Mouse (Mus musculus) limb, embryonic 13.5 days (tissue): ENCODE results near the gene Rsrc1. TPM values are rescaled to one million over a fixed set of nuclear protein-coding genes. Genes with fewer than 3 reads are reported as not detected.
A peak's percentile ranks its signal among the peaks of the same experiment; 100 is the strongest.

ENCODE experiments used
- ATAC-seq: fragments of 200-750 bp; cut with Nextera tagmentation; 2 replicates; pipeline ENCODE4 v1.8.0; 2017; ENCODE audit warnings: low read depth, moderate number of reproducible peaks, moderate TSS enrichment; ENCODE audit not compliant: low FRiP score
- H3K27ac ChIP-seq: fragments of 300-500 bp; sonication (generic); 2 replicates; pipeline ENCODE4 v1.5.1; 2015; ENCODE audit warnings: inconsistent platforms, mild to moderate bottlenecking, moderate library complexity
- H3K27me3 ChIP-seq: fragments of 300-500 bp; sonication (generic); 2 replicates; pipeline ENCODE4 v1.6.1; 2015; ENCODE audit warnings: mild to moderate bottlenecking, inconsistent platforms
- H3K36me3 ChIP-seq: fragments of 300-500 bp; sonication (generic); 2 replicates; pipeline ENCODE4 v1.6.1; 2015; ENCODE audit warnings: inconsistent platforms, mild to moderate bottlenecking, moderate library complexity
- H3K4me1 ChIP-seq: fragments of 300-500 bp; sonication (generic); 2 replicates; pipeline ENCODE4 v1.6.1; 2015; ENCODE audit warnings: inconsistent platforms
- H3K4me2 ChIP-seq: fragments of 300-500 bp; sonication (generic); replicated peaks from 2 replicates; pipeline ENCODE4 v1.6.1; 2015; ENCODE audit warnings: inconsistent platforms, mild to moderate bottlenecking, moderate library complexity
- H3K4me3 ChIP-seq: fragments of 300-500 bp; sonication (generic); 2 replicates; pipeline ENCODE4 v1.5.1; 2015; ENCODE audit warnings: moderate library complexity, mild to moderate bottlenecking, inconsistent platforms
- H3K9ac ChIP-seq: fragments of 300-500 bp; sonication (generic); 2 replicates; pipeline ENCODE4 v1.6.1; 2015; ENCODE audit warnings: mild to moderate bottlenecking, inconsistent platforms
- H3K9me3 ChIP-seq: fragments of 300-500 bp; sonication (generic); 2 replicates; pipeline ENCODE4 v1.6.1; 2016; ENCODE audit warnings: inconsistent platforms
- WGBS: fragments of 180-500 bp; shearing (Covaris S2); methylation state at CpG from one replicate; pipeline ENCODE4 v1.1.7; 2015; 5-methylcytosine and 5-hydroxymethylcytosine counted together
- polyA plus RNA-seq: library from polyadenylated mRNA; unstranded; fragments of >200 nt; fragmentation: Nextera tagmentation; extraction: Ambion mirVana; gene quantifications from 2 replicates; pipeline ENCODE4 v1.2.1, GENCODE M21; 2015

The Rsrc1 gene
- polyA plus RNA-seq, 1 experiment from 2014 or later, result 46.7 TPM

DNA sequence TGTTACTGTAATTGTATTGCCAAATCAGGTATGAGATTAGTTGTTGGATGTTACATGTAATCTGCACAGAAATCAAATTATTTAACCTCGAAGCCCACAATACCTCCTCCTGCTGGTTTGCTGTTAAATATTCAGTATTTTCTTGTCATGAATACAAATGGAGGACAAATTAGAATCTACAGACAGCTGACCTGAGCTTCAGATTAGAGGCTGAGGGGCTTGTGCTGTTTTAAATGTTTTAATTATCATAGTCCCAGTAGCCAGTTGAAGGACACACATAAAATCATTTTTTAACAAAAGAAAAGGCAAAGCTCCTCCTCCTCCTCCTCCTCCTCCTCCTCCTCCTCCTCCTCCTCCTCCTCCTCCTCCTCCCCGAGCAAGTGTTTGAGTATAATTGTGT, 327.5 kb downstream of the Rsrc1 start:
- peaks cover 11% of the 10 kb centered on the region; the same call in 1 of the 2 replicates for H3K4me1 ChIP-seq
- no peak overlapping the region for H3K4me3 ChIP-seq
- H3K9me3 ChIP-seq, result no peaks in the 10 kb centered on the region
- H3K9ac ChIP-seq, result no peak overlapping the region
- no peak overlapping the region for H3K27ac ChIP-seq
- 67% methylated on average over 1 of the region's 2 CpGs for WGBS
- no peaks in the 10 kb centered on the region for H3K36me3 ChIP-seq
- no peak overlapping the region for H3K4me2 ChIP-seq
- no peak for ATAC-seq
- no peaks in the 10 kb centered on the region for H3K27me3 ChIP-seq

DNA sequence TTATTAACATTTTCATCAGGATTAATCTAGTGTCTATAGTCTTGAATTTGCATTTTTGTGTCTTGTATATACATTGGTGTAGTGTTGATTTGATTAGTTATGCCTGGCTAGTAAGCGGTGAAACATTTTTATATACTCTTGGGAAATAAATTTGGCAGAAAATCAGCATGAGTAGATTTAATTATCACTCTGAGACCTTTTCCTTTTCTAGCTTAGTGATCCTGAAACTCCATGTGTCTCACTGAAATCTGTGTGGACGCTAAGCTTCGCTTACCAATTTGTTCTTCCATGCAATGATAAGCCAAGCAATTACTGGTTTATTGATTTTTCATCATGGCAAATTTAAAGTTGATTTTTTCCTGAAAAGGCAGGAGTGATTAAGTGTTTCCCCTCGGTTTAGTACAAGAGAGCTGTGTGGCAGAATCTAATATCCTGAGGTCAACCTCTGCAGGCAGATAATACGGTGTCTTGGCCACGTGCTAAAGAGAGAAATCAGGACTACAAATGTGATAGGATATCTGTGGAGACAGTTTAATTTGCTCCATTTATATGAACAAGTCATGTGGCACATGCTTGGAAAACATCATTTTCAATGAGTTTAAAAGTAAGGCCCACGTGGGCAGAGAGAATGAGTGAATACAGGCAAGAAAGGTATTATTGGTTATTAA, 328.6 kb downstream of the Rsrc1 start:
- H3K36me3 ChIP-seq, result no peaks in the 10 kb centered on the region
- no peak; the same call in 1 of the 2 replicates for ATAC-seq
- H3K9ac ChIP-seq, result no peak overlapping the region
- no peak overlapping the region for H3K4me2 ChIP-seq
- H3K27ac ChIP-seq, result no peak overlapping the region
- peaks cover 11% of the 10 kb centered on the region; the same call in 1 of the 2 replicates for H3K4me1 ChIP-seq
- 26% methylated on average over 7 of the region's 7 CpGs for WGBS
- no peak overlapping the region for H3K4me3 ChIP-seq
- H3K9me3 ChIP-seq, result no peaks in the 10 kb centered on the region
- no peaks in the 10 kb centered on the region for H3K27me3 ChIP-seq

DNA sequence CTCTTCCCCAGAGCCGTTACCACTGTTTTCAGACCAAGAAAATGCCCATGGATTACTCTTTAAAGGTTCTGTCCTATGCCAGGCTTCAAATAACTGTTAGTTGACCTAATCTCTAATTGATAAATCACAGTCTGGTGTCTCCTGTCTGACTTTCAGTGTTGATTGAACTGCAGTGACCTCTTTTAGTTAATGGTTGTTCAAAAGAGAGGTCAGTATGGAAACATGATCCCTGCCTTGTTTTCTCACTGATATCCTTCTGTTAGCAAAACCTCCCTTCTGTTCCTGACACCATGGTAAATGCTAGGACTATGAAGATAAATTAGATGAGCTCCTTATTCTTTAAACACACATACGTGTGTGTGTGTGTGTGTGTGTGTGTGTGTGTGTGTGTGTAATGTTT, 330.2 kb downstream of the Rsrc1 start:
- 38% methylated on average over 2 of the region's 2 CpGs for WGBS

DNA sequence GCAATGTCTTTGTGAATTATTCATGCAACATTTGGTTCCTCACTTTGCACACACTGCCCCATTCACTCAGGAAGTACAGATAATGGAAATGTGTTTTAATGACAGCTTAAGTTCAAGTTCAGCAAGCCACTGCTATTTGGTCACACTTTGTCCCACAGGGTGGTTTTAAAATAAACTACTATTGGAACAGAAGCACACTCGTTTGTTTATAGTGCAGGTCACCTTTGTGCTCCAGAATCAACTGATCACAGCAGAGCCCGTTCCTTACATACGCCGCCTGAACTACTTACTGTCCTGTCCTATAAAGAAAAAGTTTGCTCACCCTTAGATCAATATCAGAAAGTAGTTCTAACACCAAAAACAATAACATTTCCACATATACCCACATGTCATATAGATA, 341.2 kb downstream of the Rsrc1 start:
- no peaks in the 10 kb centered on the region for H3K9me3 ChIP-seq
- 81% methylated on average over 4 of the region's 4 CpGs for WGBS

More for the DNA sequence above, 330.2 kb downstream of the Rsrc1 start:
- Histone ChIP-seq H3K9me3 (no peaks in the 10 kb centered on the region), H3K36me3 (no peaks in the 10 kb centered on the region), H3K27ac (no peak overlapping the region), H3K4me3 (no peak overlapping the region), H3K4me1 (peaks cover 11% of the 10 kb centered on the region; the same call in 1 of the 2 replicates), H3K4me2 (no peak overlapping the region), H3K27me3 (no peaks in the 10 kb centered on the region), H3K9ac (no peak overlapping the region)
- ATAC-seq, result no peak

DNA sequence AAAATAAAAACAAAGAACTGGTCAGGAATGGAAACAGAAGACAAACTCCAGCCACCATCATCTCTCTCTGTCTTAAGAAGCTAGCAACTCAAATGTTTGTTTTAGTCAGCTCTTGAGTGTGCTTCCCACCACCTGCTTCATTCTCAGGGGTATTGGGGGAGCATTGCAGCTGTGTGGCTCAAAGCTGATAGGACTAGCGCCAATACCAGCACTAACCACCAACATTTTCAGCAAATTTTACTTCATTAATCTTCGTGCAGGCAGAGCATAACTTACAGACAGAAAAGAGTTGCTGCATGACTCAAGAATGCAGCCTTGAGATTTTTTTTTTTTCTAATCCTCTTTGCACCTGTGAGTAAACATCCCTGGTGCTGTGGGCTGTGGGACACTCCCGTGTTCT, 358.4 kb downstream of the Rsrc1 start:
- Histone ChIP-seq H3K27me3 (no peaks in the 10 kb centered on the region), H3K36me3 (no peaks in the 10 kb centered on the region), H3K9ac (no peak overlapping the region), H3K4me1 (0 out of 2 replicates have a peak, but pooled peaks cover 4% of the 10 kb centered on the region), H3K4me2 (no peak overlapping the region), H3K27ac (no peak overlapping the region), H3K9me3 (no peaks in the 10 kb centered on the region), H3K4me3 (no peak overlapping the region)
- 61% methylated on average over 3 of the region's 3 CpGs for WGBS
- no peak for ATAC-seq

More for the DNA sequence above, 341.2 kb downstream of the Rsrc1 start:
- Histone ChIP-seq H3K27me3 (no peaks in the 10 kb centered on the region), H3K4me1 (no peaks in the 10 kb centered on the region), H3K36me3 (no peaks in the 10 kb centered on the region), H3K27ac (no peak overlapping the region), H3K4me3 (no peak overlapping the region), H3K4me2 (no peak overlapping the region), H3K9ac (no peak overlapping the region)
- ATAC-seq, result no peak

DNA sequence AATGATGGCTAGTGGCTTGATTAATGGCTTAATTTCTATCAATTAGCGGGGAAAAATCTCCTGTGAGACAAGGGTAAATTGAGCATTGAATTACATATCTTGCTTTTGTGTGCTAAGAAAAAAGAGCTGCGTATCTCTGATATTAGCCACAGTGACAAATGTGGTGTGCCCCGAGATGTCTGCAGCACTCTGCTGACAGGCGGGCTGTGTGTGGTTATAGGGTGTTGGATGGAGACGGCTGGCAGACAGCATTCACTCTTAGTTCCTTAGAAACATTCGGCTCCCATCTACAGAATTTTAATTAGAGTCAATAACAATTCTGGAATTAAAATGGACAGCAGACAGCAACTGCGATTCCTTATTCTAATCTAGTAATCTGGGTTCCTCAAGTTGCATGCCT, 359.7 kb downstream of the Rsrc1 start:
- H3K27me3 ChIP-seq, result no peaks in the 10 kb centered on the region
- no peaks in the 10 kb centered on the region for H3K9me3 ChIP-seq
- H3K36me3 ChIP-seq, result no peaks in the 10 kb centered on the region
- WGBS, result 56% methylated on average over 7 of the region's 7 CpGs
- H3K9ac ChIP-seq, result no peak overlapping the region
- H3K4me3 ChIP-seq, result no peak overlapping the region
- H3K27ac ChIP-seq, result no peak overlapping the region
- no peak overlapping the region for H3K4me2 ChIP-seq
- no peak for ATAC-seq
- 0 out of 2 replicates have a peak, but pooled peaks cover 4% of the 10 kb centered on the region for H3K4me1 ChIP-seq

DNA sequence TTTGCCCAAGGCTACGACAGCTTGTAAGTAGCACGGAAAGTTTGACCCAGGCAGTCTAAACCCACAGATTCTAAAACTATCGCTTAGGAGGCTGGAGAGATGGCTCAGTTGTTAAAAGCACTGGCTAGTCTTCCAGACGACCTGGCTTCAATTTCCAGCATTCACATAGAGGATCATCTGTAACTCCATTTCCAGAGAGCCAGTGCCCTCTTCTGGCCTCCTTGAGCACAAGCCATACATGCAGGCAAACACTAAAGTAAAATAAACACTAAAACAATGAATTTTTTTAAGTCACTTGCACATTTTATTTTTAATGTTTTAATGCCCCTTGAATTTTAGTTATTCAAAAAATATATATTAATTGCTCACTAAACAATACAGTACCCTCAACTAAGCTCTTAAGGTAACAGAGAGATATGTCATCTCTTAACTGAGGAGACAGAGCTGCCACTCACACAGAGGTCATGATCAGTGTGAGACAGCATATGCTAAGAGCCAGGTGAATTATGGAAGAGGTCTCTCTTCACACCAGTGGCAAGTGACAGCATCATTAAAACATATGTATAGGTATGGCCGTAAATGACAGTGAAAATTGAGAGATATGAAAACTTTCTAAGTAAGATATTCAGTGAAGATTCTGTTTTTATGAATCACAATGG, 361.9 kb downstream of the Rsrc1 start:
- 0 out of 2 replicates have a peak, but pooled peaks cover 4% of the 10 kb centered on the region for H3K4me1 ChIP-seq
- WGBS, result 36% methylated on average over 5 of the region's 5 CpGs
- no peaks in the 10 kb centered on the region for H3K36me3 ChIP-seq
- H3K4me2 ChIP-seq, result no peak overlapping the region
- H3K27ac ChIP-seq, result no peak overlapping the region
- no peak overlapping the region for H3K9ac ChIP-seq
- H3K4me3 ChIP-seq, result no peak overlapping the region
- ATAC-seq, result no peak
- H3K9me3 ChIP-seq, result no peaks in the 10 kb centered on the region
- no peaks in the 10 kb centered on the region for H3K27me3 ChIP-seq

DNA sequence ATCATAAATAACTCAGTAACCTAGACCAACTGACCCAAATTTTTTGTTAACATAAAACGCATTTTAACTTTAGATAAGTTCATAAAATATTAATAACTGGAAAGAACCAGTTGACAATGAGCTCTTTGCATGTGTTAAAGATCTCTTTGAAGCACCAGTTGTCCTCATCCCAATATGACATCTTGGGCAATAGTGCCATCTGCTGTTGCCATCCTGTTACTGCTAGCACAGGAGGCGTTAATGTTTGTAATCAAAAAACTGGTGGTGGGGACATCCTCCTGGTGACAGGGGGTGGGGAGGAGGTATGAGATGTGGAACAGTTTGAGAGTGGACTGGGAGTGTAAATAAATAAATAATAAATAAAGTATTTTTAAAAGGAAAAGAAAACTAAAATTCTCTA, 363.4 kb downstream of the Rsrc1 start:
- H3K4me2 ChIP-seq, result no peak overlapping the region
- H3K4me3 ChIP-seq, result no peak overlapping the region
- 11% methylated on average over 2 of the region's 2 CpGs for WGBS

DNA sequence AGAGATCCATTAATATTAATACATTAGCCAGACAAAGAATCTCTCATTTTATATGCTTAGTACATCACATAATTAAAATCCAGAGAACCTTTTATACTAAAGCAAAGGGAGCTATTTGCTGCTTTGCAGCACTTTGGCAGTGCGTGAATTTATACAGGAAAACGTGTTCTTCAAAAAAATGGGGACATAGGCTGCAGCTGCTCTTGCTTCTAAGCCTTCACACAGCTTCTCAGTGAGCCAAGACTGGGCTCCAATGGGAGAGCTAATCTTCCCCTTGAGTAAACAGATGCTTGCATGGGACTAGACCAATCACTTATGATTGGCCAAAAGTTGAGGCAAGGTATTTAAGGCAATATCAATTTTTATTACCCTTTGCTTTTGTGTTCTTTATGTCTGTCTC, 365.5 kb downstream of the Rsrc1 start:
- no peak overlapping the region for H3K27ac ChIP-seq
- WGBS, result 49% methylated on average over 2 of the region's 2 CpGs
- no peak for ATAC-seq
- no peaks in the 10 kb centered on the region for H3K27me3 ChIP-seq
- H3K9me3 ChIP-seq, result no peaks in the 10 kb centered on the region
- no peak overlapping the region for H3K4me2 ChIP-seq
- H3K4me1 ChIP-seq, result 0 out of 2 replicates have a peak, but pooled peaks cover 4% of the 10 kb centered on the region
- no peak overlapping the region for H3K4me3 ChIP-seq
- no peaks in the 10 kb centered on the region for H3K36me3 ChIP-seq
- no peak overlapping the region for H3K9ac ChIP-seq

More for the DNA sequence above, 363.4 kb downstream of the Rsrc1 start:
- H3K27ac ChIP-seq, result no peak overlapping the region
- H3K27me3 ChIP-seq, result no peaks in the 10 kb centered on the region
- 0 out of 2 replicates have a peak, but pooled peaks cover 4% of the 10 kb centered on the region for H3K4me1 ChIP-seq
- H3K9ac ChIP-seq, result no peak overlapping the region
- H3K9me3 ChIP-seq, result no peaks in the 10 kb centered on the region
- H3K36me3 ChIP-seq, result no peaks in the 10 kb centered on the region
- no peak for ATAC-seq

DNA sequence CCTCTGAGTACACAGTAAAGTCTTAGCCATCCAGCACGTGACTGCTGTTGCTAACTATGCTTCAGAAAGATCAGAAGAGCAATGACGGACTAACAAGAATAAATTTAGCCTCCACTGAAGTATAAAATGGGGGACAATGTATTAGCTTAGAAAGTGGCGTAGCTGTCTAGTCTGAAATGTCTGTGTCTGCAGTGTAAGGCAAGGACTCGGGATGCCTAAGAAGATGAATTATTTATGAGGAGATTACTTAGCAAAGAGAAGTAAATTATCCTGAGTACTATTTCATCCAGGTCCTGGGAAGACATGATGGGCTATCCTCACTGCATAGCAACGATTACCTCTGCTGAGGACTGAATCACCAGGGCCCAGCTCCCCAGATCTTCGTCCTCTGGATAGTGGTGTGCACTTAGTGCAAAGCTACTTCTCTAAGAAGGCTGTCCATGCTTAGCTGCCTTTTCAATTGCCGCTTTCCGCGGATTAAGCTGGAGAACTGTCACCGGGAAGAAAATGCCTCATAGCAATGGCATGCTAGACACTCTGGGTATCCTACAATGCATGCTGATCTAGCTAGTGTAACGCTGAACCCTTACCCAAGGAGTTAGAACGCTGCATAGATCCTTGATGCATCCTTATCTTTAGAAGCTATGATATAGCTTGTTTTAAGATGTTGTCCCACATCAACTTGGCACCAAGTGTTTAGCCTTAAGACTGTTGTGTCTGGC, 370.4 kb downstream of the Rsrc1 start:
- H3K27ac ChIP-seq, result no peak overlapping the region
- H3K4me1 ChIP-seq, result no peaks in the 10 kb centered on the region
- no peak overlapping the region for H3K4me2 ChIP-seq
- H3K27me3 ChIP-seq, result no peaks in the 10 kb centered on the region
- WGBS, result 83% methylated on average over 12 of the region's 12 CpGs
- ATAC-seq, result no peak
- no peak overlapping the region for H3K9ac ChIP-seq
- H3K9me3 ChIP-seq, result no peaks in the 10 kb centered on the region
- H3K36me3 ChIP-seq, result no peaks in the 10 kb centered on the region; the same call in 1 of the 2 replicates
- H3K4me3 ChIP-seq, result no peak overlapping the region

DNA sequence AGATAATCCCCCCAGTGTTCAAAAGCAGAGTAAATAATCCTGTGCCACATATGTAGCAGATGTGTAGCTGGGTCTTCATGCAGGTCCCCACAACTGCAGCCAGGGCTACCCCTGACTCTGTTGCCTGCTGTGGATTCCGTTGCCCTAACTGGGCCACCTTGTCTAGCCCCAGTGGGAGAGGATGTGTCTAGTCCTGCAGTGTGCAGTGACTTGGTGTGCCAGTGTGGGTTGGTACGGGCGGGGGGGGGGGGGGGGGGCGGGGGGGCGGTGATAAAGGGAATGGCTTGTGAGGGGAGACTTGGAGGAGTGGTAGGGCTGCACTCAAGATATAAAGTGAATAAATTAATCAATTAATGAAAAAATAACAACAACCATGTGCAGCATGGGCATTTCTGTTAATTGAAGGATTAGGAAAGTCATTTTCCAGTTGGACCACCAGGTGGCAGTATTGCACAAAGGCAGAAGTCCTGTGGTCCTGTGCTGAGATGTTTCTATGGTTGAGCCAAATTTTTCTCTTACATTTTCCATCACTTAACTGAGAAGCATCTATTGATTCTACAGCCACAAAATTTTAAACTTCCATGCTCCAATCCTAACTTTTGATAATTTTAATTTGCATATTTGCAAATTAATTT, 371.1 kb downstream of the Rsrc1 start:
- H3K4me2 ChIP-seq, result no peak overlapping the region
- H3K4me1 ChIP-seq, result no peaks in the 10 kb centered on the region
- H3K27me3 ChIP-seq, result no peaks in the 10 kb centered on the region
- H3K4me3 ChIP-seq, result no peak overlapping the region
- no peak overlapping the region for H3K9ac ChIP-seq
- WGBS, result 8% methylated on average over 3 of the region's 5 CpGs
- H3K36me3 ChIP-seq, result peaks cover 4% of the 10 kb centered on the region; the same call in 1 of the 2 replicates
- H3K27ac ChIP-seq, result no peak overlapping the region
- no peaks in the 10 kb centered on the region for H3K9me3 ChIP-seq
- ATAC-seq, result peak; percentile 66; the same call in 1 of the 2 replicates

DNA sequence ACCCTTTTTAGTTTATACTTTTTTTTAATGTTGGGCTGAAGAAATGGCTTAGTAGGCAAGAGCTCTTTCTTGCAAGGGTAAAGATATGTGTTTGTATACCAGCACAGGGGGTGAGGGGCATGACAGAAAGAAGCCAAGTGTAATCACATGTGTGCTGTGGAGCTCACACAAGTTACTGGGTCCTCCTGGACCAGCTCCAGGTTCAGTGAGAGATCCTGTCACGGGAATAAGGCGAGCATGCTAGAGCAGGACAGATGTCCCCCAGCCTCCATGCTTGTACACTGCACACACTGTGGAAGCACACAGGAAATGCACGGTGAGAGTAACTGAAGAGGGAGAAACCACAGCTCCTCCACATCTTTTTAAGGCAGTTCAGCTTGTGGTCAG, 371.6 kb downstream of the Rsrc1 start:
- H3K4me3 ChIP-seq, result no peak overlapping the region
- WGBS, result 82% methylated on average over 3 of the region's 3 CpGs

More for the DNA sequence above, 371.6 kb downstream of the Rsrc1 start:
- no peaks in the 10 kb centered on the region for H3K4me1 ChIP-seq
- no peak for ATAC-seq
- no peaks in the 10 kb centered on the region for H3K27me3 ChIP-seq
- no peaks in the 10 kb centered on the region for H3K9me3 ChIP-seq
- H3K36me3 ChIP-seq, result peaks cover 6% of the 10 kb centered on the region; the same call in 1 of the 2 replicates
- no peak overlapping the region for H3K4me2 ChIP-seq
- no peak overlapping the region for H3K27ac ChIP-seq
- no peak overlapping the region for H3K9ac ChIP-seq
